Mouse (Mus musculus) G1E (cell line): ENCODE results near the gene Atad5. TPM values are rescaled to one million over a fixed set of nuclear protein-coding genes. Genes with fewer than 3 reads are reported as not detected.
"Not testable (repeated sequence)": the region's sequence is repeated elsewhere in the genome, so short reads cannot be mapped to it uniquely, and the experiment has no call there.

Source experiments
- ATAC-seq: 2 replicates; pipeline ENCODE4 v1.8.0; 2016; ENCODE audit warnings: mild to moderate bottlenecking; ENCODE audit not compliant: insufficient number of reproducible peaks, poor library complexity, low FRiP score, severe bottlenecking; ENCODE audit errors: extremely low read depth
- DNase-seq: peaks from one replicate; pipeline ENCODE4 v3.0.0; 2012; ENCODE audit warnings: low spot score
- H3K27me3 ChIP-seq: 2 replicates; pipeline ENCODE4 v1.6.1; 2012; ENCODE audit warnings: mild to moderate bottlenecking, low read length, inconsistent platforms; ENCODE audit not compliant: insufficient read depth
- H3K36me3 ChIP-seq: replicated peaks from 2 replicates; pipeline ENCODE3; 2012; ENCODE audit warnings: mild to moderate bottlenecking, inconsistent platforms
- H3K4me1 ChIP-seq: 2 replicates; pipeline ENCODE4 v1.6.1; 2012; ENCODE audit warnings: low read depth, low read length, inconsistent platforms, mixed read lengths; ENCODE audit not compliant: insufficient read depth
- H3K4me3 ChIP-seq: 2 replicates; pipeline ENCODE4 v1.5.1; 2012; ENCODE audit warnings: low read depth, mild to moderate bottlenecking, inconsistent platforms, low read length, moderate library complexity, mixed read lengths
- H3K9me3 ChIP-seq: replicated peaks from 2 replicates; pipeline ENCODE4 v1.6.1; 2012; ENCODE audit warnings: inconsistent platforms
- CTCF ChIP-seq: IDR thresholded peaks from 2 replicates; pipeline ENCODE4 v1.5.1; 2012; ENCODE audit warnings: low read depth, low read length, inconsistent platforms, mixed read lengths
- GATA1 ChIP-seq: IDR thresholded peaks from 2 replicates; pipeline ENCODE4 v1.6.1; 2012; ENCODE audit warnings: borderline replicate concordance, low read length, inconsistent platforms, mixed read lengths
- GATA2 ChIP-seq: IDR thresholded peaks from 2 replicates; pipeline ENCODE4 v1.6.1; 2012; ENCODE audit warnings: low read depth, low read length, inconsistent platforms, borderline replicate concordance
- POLR2AphosphoS5 ChIP-seq: IDR thresholded peaks from 2 replicates; pipeline ENCODE4 v1.6.1; 2012; ENCODE audit warnings: low read depth, low read length, inconsistent platforms; ENCODE audit not compliant: insufficient replicate concordance
- TAL1 ChIP-seq: conservative IDR thresholded peaks from 2 replicates; pipeline ENCODE4 v1.6.1; 2012; ENCODE audit warnings: low read depth, low read length, inconsistent platforms, mixed read lengths
- polyA plus RNA-seq: library from polyadenylated mRNA; stranded (reverse); fragments of >175 nt; gene quantifications from 2 replicates; pipeline ENCODE4 v1.2.3, GENCODE M21; 2012
- total RNA-seq, 2 experiments: library from RNA; stranded (forward) in 1 of 2; stranded (reverse) in 1 of 2; fragments of 200-1000 nt in 1 of 2; fragments of >200 nt in 1 of 2; fragmentation: Nextera tagmentation in 1 of 2; gene quantifications; 2 replicates each; pipeline ENCODE4 v1.2.3; 2014 to 2017

Atad5 gene
- total and polyA plus RNA-seq, 3 experiments: 7.0 to 88.0 (median 69.2) TPM

- no peaks in the 10 kb centered on the region for H3K27me3 ChIP-seq
- peaks cover 96% of the 10 kb centered on the region for H3K36me3 ChIP-seq
- H3K4me1 ChIP-seq: peaks cover 17% of the 10 kb centered on the region
- ATAC-seq (no peak), DNase-seq (no peak)
- H3K9me3 ChIP-seq: no peaks in the 10 kb centered on the region
- TF ChIP-seq GATA1 (no peak), POLR2AphosphoS5 (no peak), GATA2 (no peak), TAL1 (no peak), CTCF (no peak)
- H3K4me3 ChIP-seq: no peak overlapping the region
These were observed 36.0 kb upstream of the Atad5 start for GRCm38 (mm10) chr11:80053171-80053570.

GRCm38 (mm10) chr11:80054659-80055058 lies 34.5 kb upstream of the Atad5 start:
- H3K36me3 ChIP-seq: peaks cover 96% of the 10 kb centered on the region
- H3K9me3 ChIP-seq: no peaks in the 10 kb centered on the region
- no peak for TF ChIP-seq GATA1
- no peak for TF ChIP-seq POLR2AphosphoS5
- TF ChIP-seq GATA2: no peak
- TF ChIP-seq TAL1: no peak
- TF ChIP-seq CTCF: no peak
- ATAC-seq: no peak
- no peaks in the 10 kb centered on the region for H3K27me3 ChIP-seq
- no peak overlapping the region for H3K4me3 ChIP-seq
- H3K4me1 ChIP-seq: peaks cover 19% of the 10 kb centered on the region
- no peak for DNase-seq

- Histone ChIP-seq H3K4me3 (no peak overlapping the region), H3K9me3 (no peaks in the 10 kb centered on the region), H3K36me3 (peaks cover 98% of the 10 kb centered on the region), H3K4me1 (peaks cover 17% of the 10 kb centered on the region), H3K27me3 (no peaks in the 10 kb centered on the region)
- no peak for TF ChIP-seq TAL1
- no peak for TF ChIP-seq POLR2AphosphoS5
- TF ChIP-seq GATA2: no peak
- TF ChIP-seq GATA1: no peak
- TF ChIP-seq CTCF: no peak
- ATAC-seq (no peak), DNase-seq (no peak)
These were observed 33.1 kb upstream of the Atad5 start for GRCm38 (mm10) chr11:80056141-80056540.

GRCm38 (mm10) chr11:80062159-80062558 lies 27.0 kb upstream of the Atad5 start:
- Histone ChIP-seq H3K4me3 (no peak overlapping the region), H3K9me3 (no peaks in the 10 kb centered on the region), H3K36me3 (peaks cover 88% of the 10 kb centered on the region), H3K4me1 (peaks cover 13% of the 10 kb centered on the region; the same call in 1 of the 2 replicates), H3K27me3 (no peaks in the 10 kb centered on the region)
- no peak for ATAC-seq
- no peak for TF ChIP-seq CTCF
- TF ChIP-seq GATA1: no peak
- no peak for TF ChIP-seq POLR2AphosphoS5
- TF ChIP-seq GATA2: no peak
- no peak for TF ChIP-seq TAL1
- DNase-seq: no peak

- not testable (repeated sequence) for ATAC-seq, H3K4me3 ChIP-seq, DNase-seq, H3K9me3 ChIP-seq, H3K27me3 ChIP-seq
- peaks cover 80% of the 10 kb centered on the region for H3K36me3 ChIP-seq
- H3K4me1 ChIP-seq: peaks cover 41% of the 10 kb centered on the region
These were observed 22.8 kb upstream of the Atad5 start for GRCm38 (mm10) chr11:80066373-80066772.

- H3K4me3 ChIP-seq: no peak overlapping the region
- TF ChIP-seq POLR2AphosphoS5: no peak
- TF ChIP-seq CTCF: no peak
- DNase-seq (no peak), ATAC-seq (no peak; the same call in 1 of the 2 replicates)
- no peaks in the 10 kb centered on the region for H3K27me3 ChIP-seq
- no peaks in the 10 kb centered on the region for H3K9me3 ChIP-seq
- peaks cover 76% of the 10 kb centered on the region for H3K36me3 ChIP-seq
- peaks cover 49% of the 10 kb centered on the region for H3K4me1 ChIP-seq
These were observed 21.6 kb upstream of the Atad5 start for GRCm38 (mm10) chr11:80067558-80067957.

- Histone ChIP-seq H3K4me3 (no peak overlapping the region), H3K27me3 (no peaks in the 10 kb centered on the region), H3K4me1 (peaks cover 63% of the 10 kb centered on the region), H3K9me3 (no peaks in the 10 kb centered on the region), H3K36me3 (peaks cover 73% of the 10 kb centered on the region)
- DNase-seq (no peak), ATAC-seq (no peak)
- TF ChIP-seq TAL1 (no peak), POLR2AphosphoS5 (no peak), CTCF (no peak), GATA1 (no peak), GATA2 (no peak)
These were observed 19.4 kb upstream of the Atad5 start for GRCm38 (mm10) chr11:80069815-80070214.
